Mouse (Mus musculus) left cerebral cortex, adult 2 months (tissue): ENCODE results near the gene Nae1. TPM values are rescaled to one million over a fixed set of nuclear protein-coding genes. Genes with fewer than 3 reads are reported as not detected.
"Not testable (repeated sequence)": the region's sequence is repeated elsewhere in the genome, so short reads cannot be mapped to it uniquely, and the experiment has no call there.

ENCODE experiments used
- DNase-seq, 2 experiments: peaks; one replicate each; pipeline ENCODE4 v3.0.0; 2021 to 2022; ENCODE audit warnings: low spot score in 2 of 2, mixed read lengths in 1 of 2; ENCODE audit errors: extremely low spot score in 1 of 2
- H3K27ac ChIP-seq: fragments of 200-600 bp; 2 replicates; pipeline ENCODE4 v1.8.1; 2022
- H3K4me3 ChIP-seq: fragments of 200-600 bp; 2 replicates; pipeline ENCODE4 v1.8.1; 2022
- CTCF ChIP-seq: fragments of 200-600 bp; IDR thresholded peaks from 2 replicates; pipeline ENCODE4 v1.8.1; 2022; ENCODE audit warnings: antibody characterized with exemption, mild to moderate bottlenecking, moderate library complexity
- intact Hi-C: fragments of 180-260 bp; cut with DNase I; formaldehyde crosslinking; loops from one replicate; pipeline ENCODE4 v1.15.1; 2025
- long read RNA-seq, 2 experiments: library from polyadenylated mRNA; stranded (forward); transcript quantifications; one replicate each; pipeline ENCODE4 v2.0.0; 2021; ENCODE audit warnings: borderline mapping rate in 2 of 2
- total RNA-seq, 2 experiments: library from RNA; stranded (reverse); gene quantifications; 2 replicates each; pipeline ENCODE4 v1.2.3; 2021

The Nae1 gene
- total RNA-seq = 10 to 100 TPM; 47.0 to 51.2 TPM
- long read RNA-seq, experiment 1, transcript Nae1-201 (20 exons, 1,808 nt) = major isoform, 35 of 49 reads
- long read RNA-seq, experiment 1, partial matches to known transcripts = 2 of 49 reads
- long read RNA-seq, experiment 1, other reads (novel, unspliced or antisense) = 12 of 49 reads
- long read RNA-seq, experiment 2, transcript Nae1-201 (20 exons, 1,808 nt) = major isoform, 18 of 34 reads
- long read RNA-seq, experiment 2, partial matches to known transcripts = 0 of 34 reads
- long read RNA-seq, experiment 2, other reads (novel, unspliced or antisense) = 13 of 34 reads

- peak; percentile 93 to 97 for DNase-seq
- H3K4me3 ChIP-seq = peak within 1 kb of the TSS; percentile 97
- H3K27ac ChIP-seq = peak within 1 kb of the TSS; percentile 95
- intact Hi-C loops = loop anchor here (2.0 kb wide), 1 partner anchor 37 kb away; no protein-coding TSS in a partner anchor
- TF ChIP-seq CTCF = peak; percentile 100
These were observed at the start of gene Nae1, which contains the start of gene Car7 for GRCm38 (mm10) chr8:104533971-104534778. Gene Nae1 (minus strand): TSS chr8:104534637. Gene Car7 (plus strand): TSS chr8:104534689.

- H3K4me3 ChIP-seq, H3K27ac ChIP-seq, intact Hi-C loops, DNase-seq: not testable (repeated sequence)
These were observed 43.2 kb upstream of the Nae1 start for GRCm38 (mm10) chr8:104577606-104578005.

- Histone ChIP-seq H3K4me3 (no peak overlapping the region), H3K27ac (no peak overlapping the region)
- intact Hi-C loops = no loop called here
- DNase-seq = no peak
- no peak for TF ChIP-seq CTCF
These were observed 42.4 kb upstream of the Nae1 start for GRCm38 (mm10) chr8:104576820-104577219.

GRCm38 (mm10) chr8:104570436-104571343, 36.3 kb upstream of the Nae1 start:
- peak; percentile 86 for TF ChIP-seq CTCF

GRCm38 (mm10) chr8:104569559-104569958, 35.1 kb upstream of the Nae1 start:
- peak; percentile 61 for TF ChIP-seq CTCF
- Histone ChIP-seq H3K4me3 (no peak overlapping the region), H3K27ac (no peak overlapping the region)
- DNase-seq = no peak
- intact Hi-C loops = no loop called here

More at GRCm38 (mm10) chr8:104570436-104571343, 36.3 kb upstream of the Nae1 start:
- Histone ChIP-seq H3K27ac (peak overlapping the region; percentile 20; the same call in 1 of the 2 replicates), H3K4me3 (peak overlapping the region; percentile 58)
- intact Hi-C loops = loop anchor here (2.0 kb wide), 2 partner anchors 36 to 226 kb away; partner anchors contain the start of genes Car7 and Nae1
- DNase-seq = peak; percentile 78 to 84

GRCm38 (mm10) chr8:104565457-104565798, 31.0 kb upstream of the Nae1 start:
- DNase-seq = no peak
- no peak overlapping the region for H3K27ac ChIP-seq
- TF ChIP-seq CTCF = no peak
- intact Hi-C loops = no loop called here
- H3K4me3 ChIP-seq = no peak overlapping the region

- peak; percentile 76 for TF ChIP-seq CTCF
- intact Hi-C loops = no loop called here
- no peak overlapping the region for H3K27ac ChIP-seq
- H3K4me3 ChIP-seq = no peak overlapping the region
- DNase-seq = peak; percentile 75 to 79
These were observed 30.4 kb upstream of the Nae1 start for GRCm38 (mm10) chr8:104564633-104565456.

- TF ChIP-seq CTCF = no peak
- DNase-seq = no peak
- intact Hi-C loops = no loop called here
- H3K27ac ChIP-seq = no peak overlapping the region
- no peak overlapping the region for H3K4me3 ChIP-seq
These were observed 26.3 kb upstream of the Nae1 start for GRCm38 (mm10) chr8:104560731-104561130.

GRCm38 (mm10) chr8:104557226-104557625, 22.8 kb upstream of the Nae1 start:
- Histone ChIP-seq H3K4me3 (no peak overlapping the region), H3K27ac (no peak overlapping the region)
- no peak for TF ChIP-seq CTCF
- DNase-seq = no peak
- intact Hi-C loops = no loop called here

- intact Hi-C loops = no loop called here
- Histone ChIP-seq H3K4me3 (no peak overlapping the region), H3K27ac (no peak overlapping the region)
- TF ChIP-seq CTCF = no peak
- DNase-seq = no peak
These were observed 20.8 kb upstream of the Nae1 start for GRCm38 (mm10) chr8:104555191-104555590.
